Mouse (Mus musculus): ENCODE data around the gene Traf1.
A peak's percentile ranks its signal among the peaks of the same experiment; 100 is the strongest.

Traf1 gene

GRCm38 (mm10) chr2:34961481-34962036 is at the start of gene Traf1:
Traf1 (minus strand) TSS chr2:34961772.
- no peak for DNase-seq (ENCODE audit: low read depth, low spot score)

- peak; percentile 36 for DNase-seq (ENCODE audit: low read depth, low spot score)
Observed at GRCm38 (mm10) chr2:34998956-34999355, 37.4 kb upstream of the Traf1 start.

GRCm38 (mm10) chr2:34996506-34996905 is 34.9 kb upstream of the Traf1 start:
- DNase-seq (ENCODE audit: low read depth, low spot score): peak; percentile 43

GRCm38 (mm10) chr2:34993696-34994356 is 32.3 kb upstream of the Traf1 start:
- no peak for DNase-seq (ENCODE audit: low read depth, low spot score)

GRCm38 (mm10) chr2:34992729-34993695 is 31.4 kb upstream of the Traf1 start:
- DNase-seq (ENCODE audit: low read depth, low spot score): peak; percentile 35

- DNase-seq (ENCODE audit: low read depth, low spot score): no peak
Observed at GRCm38 (mm10) chr2:34991966-34992365, 30.4 kb upstream of the Traf1 start.

GRCm38 (mm10) chr2:34989749-34990148 is 28.2 kb upstream of the Traf1 start:
- no peak for DNase-seq (ENCODE audit: low read depth, low spot score)

- no peak for DNase-seq (ENCODE audit: low read depth, low spot score)
Observed at GRCm38 (mm10) chr2:34987595-34987994, 26.0 kb upstream of the Traf1 start.

GRCm38 (mm10) chr2:34984885-34985284 is 23.3 kb upstream of the Traf1 start:
- no peak for DNase-seq (ENCODE audit: low read depth, low spot score)

GRCm38 (mm10) chr2:34982906-34983698 is 21.5 kb upstream of the Traf1 start:
- no peak for DNase-seq (ENCODE audit: low read depth, low spot score)

- peak; percentile 58 for DNase-seq (ENCODE audit: low read depth, low spot score)
Observed at GRCm38 (mm10) chr2:34982096-34982724, 20.6 kb upstream of the Traf1 start.

GRCm38 (mm10) chr2:34979459-34980011 is 18.0 kb upstream of the Traf1 start:
- DNase-seq (ENCODE audit: low read depth, low spot score): no peak

- DNase-seq (ENCODE audit: low read depth, low spot score): no peak
Observed at GRCm38 (mm10) chr2:34978226-34978625, 16.7 kb upstream of the Traf1 start.

GRCm38 (mm10) chr2:34976945-34977658 is 15.5 kb upstream of the Traf1 start:
- no peak for DNase-seq (ENCODE audit: low read depth, low spot score)

- DNase-seq (ENCODE audit: low read depth, low spot score): no peak
Observed at GRCm38 (mm10) chr2:34976447-34976846, 14.9 kb upstream of the Traf1 start.

- DNase-seq (ENCODE audit: low read depth, low spot score): no peak
Observed at GRCm38 (mm10) chr2:34973087-34973486, 11.5 kb upstream of the Traf1 start.

GRCm38 (mm10) chr2:34971080-34971888 is 9.7 kb upstream of the Traf1 start:
- DNase-seq (ENCODE audit: low read depth, low spot score): no peak

GRCm38 (mm10) chr2:34970092-34970750 is 8.6 kb upstream of the Traf1 start:
- DNase-seq (ENCODE audit: low read depth, low spot score): no peak

- no peak for DNase-seq (ENCODE audit: low read depth, low spot score)
Observed at GRCm38 (mm10) chr2:34969166-34969565, 7.6 kb upstream of the Traf1 start.
